Mouse (Mus musculus) ES-E14 (cell line): ENCODE measurements around the gene Sv2c. TPM values are rescaled to one million over a fixed set of nuclear protein-coding genes. Genes with fewer than 3 reads are reported as not detected.
A peak's percentile ranks its signal among the peaks of the same experiment; 100 is the strongest.

Experiments used
- DNase-seq: peaks from one replicate; pipeline ENCODE4 v3.0.0-alpha.2; 2013; ENCODE audit warnings: low read depth, low spot score
- H3K27ac ChIP-seq: 2 replicates; pipeline ENCODE4 v1.5.1; 2012; ENCODE audit warnings: low read depth, mild to moderate bottlenecking, low read length, moderate library complexity, mixed read lengths; ENCODE audit not compliant: poor library complexity, insufficient read depth, severe bottlenecking
- H3K36me3 ChIP-seq: 2 replicates; pipeline ENCODE4 v1.6.1; 2012; ENCODE audit warnings: mild to moderate bottlenecking, low read length, moderate library complexity, mixed read lengths; ENCODE audit not compliant: control insufficient read depth, poor library complexity, insufficient read depth, severe bottlenecking
- H3K4me1 ChIP-seq, 2 experiments: fragments of 150-350 bp in 1 of 2; sonication (generic) in 1 of 2; 2 replicates each; pipeline ENCODE4 v1.6.1; 2012; ENCODE audit warnings: low read length in 2 of 2, mild to moderate bottlenecking in 1 of 2, mixed read lengths in 1 of 2; ENCODE audit not compliant: control insufficient read depth in 2 of 2, insufficient read depth in 2 of 2, poor library complexity in 1 of 2
- H3K4me3 ChIP-seq, 2 experiments: fragments of 150-350 bp in 1 of 2; sonication (generic) in 1 of 2; 2 replicates each; pipeline ENCODE4 v1.5.1; 2012; ENCODE audit warnings: low read length in 2 of 2, low read depth in 1 of 2, mild to moderate bottlenecking in 1 of 2, mixed read lengths in 1 of 2; ENCODE audit not compliant: insufficient read depth in 1 of 2, poor library complexity in 1 of 2, severe bottlenecking in 1 of 2
- H3K9ac ChIP-seq: 2 replicates; pipeline ENCODE4 v1.6.1; 2012; ENCODE audit warnings: low read depth, mild to moderate bottlenecking, low read length, mixed read lengths; ENCODE audit not compliant: poor library complexity, insufficient read depth, severe bottlenecking
- H3K9me3 ChIP-seq: fragments of 150-350 bp; sonication (generic); 2 replicates; pipeline ENCODE4 v1.6.1; 2012; ENCODE audit warnings: low read depth, mild to moderate bottlenecking, low read length; ENCODE audit not compliant: control insufficient read depth, insufficient read depth
- CHD2 ChIP-seq: IDR thresholded peaks from 2 replicates; pipeline ENCODE4 v1.6.1; 2014; ENCODE audit warnings: mild to moderate bottlenecking, low read depth, low read length, inconsistent platforms
- HCFC1 ChIP-seq: IDR thresholded peaks from 2 replicates; pipeline ENCODE4 v1.6.1; 2012; ENCODE audit warnings: low read length, inconsistent platforms, borderline replicate concordance; ENCODE audit not compliant: insufficient read depth
- MAFK ChIP-seq: IDR thresholded peaks from 2 replicates; pipeline ENCODE4 v1.6.1; 2014; ENCODE audit warnings: mild to moderate bottlenecking, low read depth, low read length, inconsistent platforms; ENCODE audit not compliant: insufficient read depth
- ZC3H11A ChIP-seq: IDR thresholded peaks from 2 replicates; pipeline ENCODE4 v1.6.1; 2012; ENCODE audit warnings: low read depth, mild to moderate bottlenecking, inconsistent platforms, low read length, borderline replicate concordance
- ZNF384 ChIP-seq: IDR thresholded peaks from 2 replicates; pipeline ENCODE4 v1.6.1; 2012; ENCODE audit warnings: low read depth, low read length, inconsistent platforms
- in situ Hi-C, 2 experiments: fragments of 600-800 bp; cut with MboI; formaldehyde crosslinking; loops; one replicate each; pipeline ENCODE4 v1.15.1; 2025; ENCODE audit warnings: low sequenced_read_pairs in 2 of 2, inconsistent platforms in 1 of 2; ENCODE audit not compliant: unreplicated experiment in 2 of 2
- total RNA-seq: library from RNA; depleted of rRNA; stranded (reverse); fragments of 300-350 nt; gene quantifications from 2 replicates; pipeline ENCODE4 v1.2.3, GENCODE M21; 2012

The Sv2c gene
- total RNA-seq, 1 experiment: 0.89 TPM

DNA sequence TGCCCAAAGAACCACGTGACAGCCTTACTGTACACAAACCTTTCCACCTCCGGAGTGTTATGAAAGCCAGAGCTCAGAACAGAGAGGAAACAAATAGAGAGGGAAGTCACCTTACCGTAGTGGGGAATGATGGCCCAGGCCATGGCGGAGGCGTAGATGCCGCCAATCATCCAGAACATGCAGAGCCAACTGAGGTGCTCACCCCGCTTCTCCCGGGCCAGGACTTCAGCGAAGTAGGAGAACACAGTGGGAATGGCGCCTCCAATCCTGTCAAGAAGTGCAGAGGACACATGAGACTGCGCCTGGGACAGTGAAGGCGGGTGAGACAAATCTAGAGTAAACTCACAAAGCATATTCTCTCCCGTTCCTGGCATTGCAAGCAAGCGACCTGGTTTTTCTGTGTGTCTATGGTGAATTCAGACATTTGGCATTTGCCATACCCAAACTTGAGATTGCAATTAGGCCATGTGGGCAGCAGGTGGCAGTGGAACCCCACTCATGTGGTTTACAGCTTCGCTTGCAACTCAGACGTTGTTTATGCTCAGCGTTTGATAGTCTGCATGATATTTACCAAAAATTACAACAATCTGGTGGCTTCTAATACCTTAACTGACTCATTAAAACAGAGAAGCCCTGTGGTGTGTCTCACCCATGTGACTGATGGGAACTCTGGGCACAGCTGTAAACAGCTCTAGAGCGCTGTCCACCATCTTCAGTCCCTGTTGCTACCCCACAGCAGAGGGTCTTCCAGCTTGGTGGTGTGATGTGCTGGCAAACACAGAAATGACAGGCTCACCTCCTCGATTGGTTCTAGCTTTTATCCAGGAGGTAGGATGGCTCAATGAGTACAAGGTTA, 101.8 kb downstream of the Sv2c start:
- peak overlapping the region in 1 of 2 experiments; percentile 4; a peak in 2 of 4 replicates for H3K4me3 ChIP-seq
- H3K4me1 ChIP-seq: no peaks in the 10 kb centered on the region
- no peaks in the 10 kb centered on the region for H3K36me3 ChIP-seq
- peak; percentile 61 for DNase-seq
- in situ Hi-C loops: no loop called here
- no peak overlapping the region for H3K27ac ChIP-seq
- no peak overlapping the region for H3K9ac ChIP-seq
- H3K9me3 ChIP-seq: no peaks in the 10 kb centered on the region
- no peak for TF ChIP-seq ZNF384
- TF ChIP-seq ZC3H11A: peak; percentile 100
- no peak for TF ChIP-seq CHD2

DNA sequence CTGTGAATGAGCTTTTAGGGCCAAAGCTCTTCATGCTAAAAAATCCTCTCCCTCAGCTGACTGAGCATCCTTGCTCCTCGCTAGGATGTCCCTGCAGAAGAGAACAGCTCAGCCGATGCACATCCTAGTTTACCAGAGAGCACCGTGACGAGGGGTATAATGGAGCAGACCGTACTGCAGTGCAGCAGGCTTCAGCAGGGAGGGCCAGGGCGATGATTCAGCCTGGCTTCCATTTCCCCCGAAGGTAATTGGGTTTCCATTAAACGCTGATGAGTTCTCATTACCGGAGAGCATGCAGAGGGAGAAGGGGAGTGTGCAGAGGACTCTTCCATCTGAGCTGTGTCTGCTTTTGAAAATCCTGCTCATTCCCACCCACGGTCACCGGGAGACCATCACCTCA, 108.5 kb downstream of the Sv2c start:
- Histone ChIP-seq H3K4me3 (no peak overlapping the region), H3K27ac (no peak overlapping the region), H3K9me3 (no peaks in the 10 kb centered on the region), H3K9ac (no peak overlapping the region), H3K4me1 (no peaks in the 10 kb centered on the region), H3K36me3 (no peaks in the 10 kb centered on the region)
- no peak for TF ChIP-seq MAFK
- no peak for TF ChIP-seq CHD2
- no peak for TF ChIP-seq ZC3H11A
- TF ChIP-seq HCFC1: no peak
- no peak for TF ChIP-seq ZNF384
- no peak for DNase-seq
- in situ Hi-C loops: no loop called here

DNA sequence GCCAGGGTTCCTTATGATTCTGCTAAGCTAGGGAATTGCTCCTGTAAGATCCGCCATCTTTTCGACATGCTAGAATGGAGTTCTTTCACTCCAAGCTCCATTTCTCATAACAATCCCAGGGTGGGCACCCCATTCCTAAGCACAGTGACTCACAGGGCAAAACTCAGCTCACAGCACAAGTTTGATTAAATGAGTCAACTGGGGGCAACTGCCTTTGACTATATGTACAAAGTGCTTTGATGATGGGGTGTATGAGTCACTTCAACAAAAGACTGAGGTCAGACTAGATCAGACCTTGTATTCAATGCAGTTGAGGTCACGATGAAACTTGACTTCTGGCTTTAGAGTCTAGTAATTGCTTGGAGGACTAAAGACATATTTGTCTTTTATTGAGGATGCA, 116.9 kb downstream of the Sv2c start:
- TF ChIP-seq HCFC1 (no peak), ZC3H11A (no peak), MAFK (no peak), CHD2 (no peak), ZNF384 (no peak)
- Histone ChIP-seq H3K27ac (no peak overlapping the region), H3K9me3 (no peaks in the 10 kb centered on the region), H3K4me3 (no peak overlapping the region), H3K9ac (no peak overlapping the region), H3K4me1 (no peaks in the 10 kb centered on the region), H3K36me3 (no peaks in the 10 kb centered on the region)
- no peak for DNase-seq
- in situ Hi-C loops: no loop called here

DNA sequence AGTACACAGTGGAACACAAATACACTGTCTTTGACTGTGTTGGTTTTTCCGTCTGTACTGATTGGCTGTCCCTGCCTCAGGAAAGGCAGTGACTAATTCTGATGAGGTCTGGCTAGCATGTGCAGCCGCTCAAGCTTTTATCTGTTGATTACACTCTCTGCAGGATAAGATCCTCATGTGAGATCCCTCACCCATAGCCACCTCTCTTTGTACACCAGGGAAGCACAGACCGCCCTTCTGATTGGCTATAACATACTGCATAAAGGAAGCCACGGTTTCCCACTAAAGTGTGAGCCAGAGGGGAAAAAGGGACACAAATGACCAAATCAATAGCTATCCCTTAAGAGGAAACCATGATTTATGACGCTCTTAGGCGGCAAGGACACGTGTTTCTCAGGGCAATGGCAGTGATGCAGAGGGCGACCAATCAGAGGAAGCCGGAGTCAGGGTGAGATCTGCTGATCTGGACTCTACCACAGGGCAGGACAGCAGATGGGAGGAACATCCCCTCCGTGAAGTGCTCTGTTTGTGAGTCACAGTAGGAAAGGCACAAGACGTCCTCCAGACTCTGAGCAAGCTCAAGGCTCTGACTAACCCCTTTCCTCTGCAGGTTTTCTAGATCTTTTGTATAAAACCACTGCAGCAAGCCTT, 121.4 kb downstream of the Sv2c start:
- no peak overlapping the region for H3K27ac ChIP-seq
- H3K4me3 ChIP-seq: no peak overlapping the region
- H3K4me1 ChIP-seq: no peaks in the 10 kb centered on the region
- no peak overlapping the region for H3K9ac ChIP-seq
- in situ Hi-C loops: no loop called here
- no peaks in the 10 kb centered on the region for H3K9me3 ChIP-seq
- no peaks in the 10 kb centered on the region for H3K36me3 ChIP-seq
- DNase-seq: no peak
- TF ChIP-seq ZC3H11A (no peak), ZNF384 (no peak), HCFC1 (no peak), CHD2 (no peak), MAFK (no peak)
